Mouse (Mus musculus) R1 (cell line): ENCODE measurements around the gene H3f3a.

Experiments
- DNase-seq: peaks from one replicate; pipeline ENCODE4 v3.0.0-alpha.2; 2018; ENCODE audit warnings: low read depth, low spot score

The H3f3a gene

DNA sequence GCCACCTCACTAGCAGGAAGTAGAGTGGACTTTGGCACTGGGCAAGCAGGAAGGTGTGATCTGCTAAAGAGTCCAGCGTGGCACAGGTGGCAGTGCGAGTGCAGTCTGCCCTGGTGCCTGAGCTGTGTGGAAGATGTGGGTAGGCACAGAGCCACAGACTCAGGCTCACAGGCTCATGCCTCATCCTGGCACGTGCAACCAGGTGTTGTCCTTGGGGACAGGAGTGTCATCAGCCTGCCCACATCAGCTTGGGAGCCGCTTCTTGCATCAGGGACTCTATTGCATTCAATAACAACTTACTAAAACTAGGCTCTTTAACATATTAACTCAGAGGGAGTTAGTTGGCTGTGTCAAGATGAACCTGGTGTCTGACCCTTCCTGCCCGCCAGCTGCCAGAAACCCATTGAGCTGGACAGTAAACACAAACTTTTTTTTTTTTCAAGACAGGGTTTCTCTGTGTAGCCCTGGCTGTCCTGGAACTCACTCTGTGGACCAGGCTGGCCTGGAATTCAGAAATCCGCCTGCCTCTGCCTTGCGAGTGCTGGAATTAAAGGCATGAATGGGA lies 55.7 kb downstream of the H3f3a start:
- no peak for DNase-seq

DNA sequence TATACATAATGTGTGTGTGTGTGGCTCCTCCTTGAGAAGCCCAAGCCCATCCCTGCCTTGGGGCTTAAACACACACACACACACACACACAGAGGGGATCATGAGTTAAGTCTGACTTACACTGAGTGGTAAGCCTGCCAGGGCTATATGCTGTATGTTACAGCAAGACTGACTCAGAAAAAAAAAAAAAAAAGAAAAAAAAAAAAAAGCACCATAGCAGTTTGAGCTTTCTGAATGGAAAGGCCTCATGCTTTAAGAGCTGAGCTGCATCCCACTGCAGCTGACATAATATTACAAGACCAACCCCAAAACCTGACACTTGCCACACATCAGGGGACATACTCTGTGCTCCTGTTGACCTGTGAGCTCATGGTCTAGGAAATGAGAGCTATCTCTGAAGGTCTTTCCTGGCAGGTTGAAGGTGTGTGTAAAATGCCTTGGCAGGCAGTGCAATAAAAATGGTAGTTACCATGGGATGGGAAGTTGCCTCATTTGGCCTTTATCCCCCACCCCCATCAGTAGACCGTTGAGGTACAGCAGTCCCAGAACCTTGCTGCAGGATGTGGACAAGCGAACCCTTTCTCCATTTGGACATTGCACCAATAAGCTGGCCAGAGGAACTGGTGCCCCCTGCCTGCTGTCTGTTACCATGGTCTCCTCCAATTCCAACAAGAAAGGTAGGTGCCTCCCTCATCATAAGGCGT lies 56.3 kb downstream of the H3f3a start:
- no peak for DNase-seq

DNA sequence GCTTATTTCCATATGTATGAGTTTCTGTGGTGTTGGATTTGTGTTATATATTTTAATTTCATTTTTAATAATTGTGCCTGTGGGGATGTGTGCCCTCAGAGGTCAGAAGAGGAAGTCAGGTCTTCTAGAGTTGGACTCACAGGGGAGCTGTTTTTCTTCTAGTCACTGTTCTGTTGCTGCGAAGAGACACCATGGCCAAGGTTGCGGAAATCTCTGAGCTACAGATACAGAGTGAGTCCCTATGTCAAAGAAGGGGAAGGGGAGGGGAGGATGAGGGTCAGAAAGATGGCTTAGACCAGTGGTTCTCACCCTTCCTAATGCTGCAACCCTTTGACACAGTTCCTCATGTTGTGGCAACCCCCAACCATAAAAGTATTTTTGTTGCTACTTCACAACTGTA lies 57.0 kb downstream of the H3f3a start:
- no peak for DNase-seq

DNA sequence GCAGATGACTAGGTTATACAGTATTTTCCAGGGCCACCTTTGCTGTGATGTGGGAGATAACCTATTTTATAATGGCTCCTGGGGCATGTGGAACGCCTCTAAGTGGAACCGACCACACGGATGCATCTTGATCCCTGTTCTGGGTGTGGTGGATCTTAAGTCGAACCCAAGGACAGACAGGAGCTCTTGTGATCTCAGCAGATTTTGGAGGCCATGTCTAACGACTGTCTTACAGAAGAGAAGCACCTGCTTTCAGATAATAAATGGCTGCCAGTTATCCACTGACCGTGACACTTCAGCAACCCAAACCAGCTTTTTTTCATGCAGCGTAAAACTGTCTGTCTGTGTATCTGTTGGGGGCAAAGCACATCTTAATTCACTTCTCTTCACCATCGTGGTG lies 59.4 kb downstream of the H3f3a start:
- DNase-seq, result no peak

DNA sequence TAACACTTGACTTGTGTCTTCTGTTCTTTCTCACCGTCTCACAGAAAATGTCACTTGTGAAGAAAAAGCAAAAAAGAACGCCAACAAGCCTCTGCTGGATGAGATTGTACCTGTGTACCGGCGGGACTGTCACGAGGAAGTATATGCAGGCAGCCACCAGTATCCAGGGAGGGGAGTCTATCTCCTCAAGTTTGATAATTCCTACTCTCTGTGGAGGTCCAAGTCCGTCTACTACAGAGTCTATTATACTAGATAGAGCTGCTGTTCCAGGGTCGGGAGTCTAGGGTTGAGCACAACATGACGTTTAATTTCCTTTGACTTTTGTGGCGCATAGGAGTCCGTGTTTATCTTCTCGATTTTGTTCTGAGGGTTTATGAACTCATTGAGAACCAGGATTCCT lies 61.6 kb downstream of the H3f3a start:
- no peak for DNase-seq
